Mouse (Mus musculus): ENCODE measurements at regions not wholly inside any gene's neighbourhood (a gene's known extent, or its start where the extent isn't known, plus 50 kb on each side); places are given as distances from the start of the nearest gene placed in this dataset.

DNA sequence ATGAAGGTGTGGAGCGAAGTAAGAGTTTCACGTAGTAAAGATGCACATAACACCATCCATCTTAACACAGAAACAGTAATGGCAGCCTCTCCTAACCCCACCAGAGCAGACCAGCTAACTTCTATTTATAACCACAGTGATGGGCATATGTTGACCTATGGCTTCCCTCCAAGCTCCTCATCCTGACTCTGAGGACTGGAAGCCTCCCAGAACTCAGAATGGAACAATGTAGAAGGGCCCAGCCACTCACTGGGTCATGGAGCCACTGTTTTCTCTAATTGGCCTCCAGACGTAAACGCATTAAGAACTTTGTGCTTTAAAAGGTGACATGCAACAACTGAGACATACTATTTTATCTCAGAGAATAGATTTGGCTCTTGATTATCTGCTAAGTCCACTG lies 77.0 kb downstream of the Irs2 start:
- no peak for DNase-seq (ENCODE audit: low read depth, low spot score)

DNA sequence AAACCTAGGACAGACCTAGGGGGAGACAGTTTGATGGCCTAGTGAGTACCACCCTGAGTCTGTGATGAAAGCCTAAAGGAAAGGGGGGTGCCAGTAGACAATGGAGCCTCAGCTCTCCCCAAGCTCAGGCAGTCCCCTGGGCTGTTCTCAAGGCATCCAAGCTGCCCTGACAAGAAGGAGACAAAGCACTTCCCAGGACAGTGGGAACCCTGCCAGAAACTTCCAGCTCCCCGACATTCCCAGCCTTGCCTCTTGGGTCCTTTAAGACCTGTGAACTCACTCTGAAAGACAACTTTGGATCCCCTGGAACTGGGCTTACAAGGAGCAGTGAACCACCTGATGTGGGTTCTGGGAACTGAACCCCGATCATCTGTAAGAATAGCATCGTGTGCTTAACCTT lies 79.4 kb downstream of the Irs2 start:
- DNase-seq (ENCODE audit: low read depth, low spot score): no peak

DNA sequence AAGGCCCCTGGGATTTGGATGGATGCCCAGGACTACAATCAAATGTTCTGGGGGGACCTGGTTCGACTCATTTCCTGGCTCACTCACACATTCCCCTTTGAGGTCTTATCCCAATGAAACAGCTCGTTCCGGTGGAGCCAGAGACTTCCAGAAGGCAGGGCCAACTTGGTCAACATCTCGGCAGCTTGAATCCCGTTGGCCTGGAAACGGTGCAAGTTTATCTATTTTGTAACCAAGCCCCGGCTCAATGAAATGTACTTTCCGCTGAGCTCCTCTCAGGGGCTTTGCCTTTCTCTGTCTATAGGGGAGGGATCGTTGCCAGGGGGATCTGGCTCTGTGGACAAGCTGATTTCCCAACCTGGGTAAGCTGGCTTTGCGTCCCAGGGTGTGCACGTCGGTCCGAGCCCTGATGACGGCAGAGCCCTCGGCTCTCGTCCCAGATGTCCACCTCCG lies 79.9 kb downstream of the Irs2 start:
- no peak for DNase-seq (ENCODE audit: low read depth, low spot score)

DNA sequence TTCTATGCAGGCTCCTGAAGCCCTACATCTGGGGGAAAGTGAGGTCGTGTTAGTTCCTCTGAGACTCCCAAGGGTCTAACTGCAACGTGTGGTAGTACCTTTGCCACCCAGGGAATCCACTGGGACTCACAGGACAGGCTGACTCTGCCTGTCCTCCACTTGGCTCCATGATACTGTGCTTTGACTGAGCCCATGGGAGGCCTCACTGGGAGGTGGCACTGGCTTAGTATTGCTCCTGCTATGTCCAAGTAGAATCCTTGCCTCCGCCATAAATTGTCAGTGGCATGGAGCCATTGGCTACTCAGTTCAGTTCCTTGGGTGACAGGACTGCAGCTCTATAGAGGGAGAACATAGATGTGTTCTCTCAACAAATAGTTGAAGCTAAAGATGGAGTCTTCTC lies 81.1 kb downstream of the Irs2 start:
- DNase-seq (ENCODE audit: low read depth, low spot score): no peak

DNA sequence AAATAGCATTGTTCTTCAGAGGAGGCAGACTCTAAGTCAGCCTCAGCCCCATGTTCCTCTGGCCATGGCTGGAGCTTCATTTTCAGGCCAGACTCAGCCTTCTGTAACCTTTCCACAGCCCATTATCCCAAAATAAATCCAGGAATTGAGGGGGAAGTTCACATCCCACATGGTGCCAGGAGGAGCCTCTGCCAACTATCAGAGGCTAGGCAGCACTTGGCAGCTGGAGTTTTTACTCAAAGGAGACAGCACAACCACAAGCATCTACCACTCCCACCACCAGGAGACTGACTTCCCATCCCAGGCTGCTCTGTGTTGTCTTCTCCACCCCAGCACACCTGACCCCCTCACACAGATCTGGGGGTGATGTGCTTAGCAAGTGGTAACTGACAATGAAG lies 81.7 kb downstream of the Irs2 start:
- DNase-seq (ENCODE audit: low read depth, low spot score): no peak

DNA sequence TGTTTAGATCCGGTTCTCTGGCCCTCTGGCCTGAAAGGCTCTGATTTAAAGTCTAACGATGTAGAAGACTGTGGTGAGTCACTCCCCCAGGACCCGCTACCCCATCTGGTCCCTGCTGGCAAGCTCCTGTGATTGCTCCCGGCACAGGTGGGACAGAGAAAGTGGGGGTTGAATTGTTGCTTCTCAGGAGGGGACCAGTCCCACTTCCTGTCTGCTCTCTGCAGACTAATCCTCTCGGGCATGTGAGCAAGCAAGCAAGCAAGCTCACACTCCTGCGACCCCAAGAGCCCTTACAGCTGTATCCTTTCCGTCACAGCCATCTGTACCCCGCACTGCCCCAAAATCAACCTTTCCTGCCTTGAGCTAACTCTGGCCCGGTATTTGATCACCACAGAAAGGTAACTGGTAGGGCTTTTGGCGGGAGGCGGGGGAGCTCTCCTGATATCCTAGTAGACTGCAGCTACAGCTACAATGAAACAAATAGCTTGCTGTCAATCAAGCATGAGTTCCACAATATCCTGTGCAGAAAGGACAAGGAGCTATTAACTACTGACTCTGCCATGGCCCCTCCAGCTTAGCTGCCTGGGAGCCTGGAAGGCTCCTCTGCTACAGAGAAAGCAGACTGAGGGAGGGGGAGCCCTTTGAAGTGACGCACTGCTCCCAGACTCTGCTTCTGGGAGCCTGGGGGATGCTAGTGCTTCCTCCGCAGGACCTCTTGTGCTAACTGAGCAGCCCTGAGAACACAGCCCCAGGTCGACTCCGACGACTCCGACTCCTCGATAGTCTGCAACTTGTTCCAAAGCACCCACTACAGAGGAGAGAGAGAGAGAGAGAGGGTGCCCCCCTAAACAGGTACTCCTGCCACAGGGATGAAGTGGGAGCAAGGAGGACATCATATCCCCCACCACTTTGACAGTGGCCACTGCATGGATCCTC lies 82.4 kb downstream of the Irs2 start:
- peak; percentile 62 for DNase-seq (ENCODE audit: low read depth, low spot score)

DNA sequence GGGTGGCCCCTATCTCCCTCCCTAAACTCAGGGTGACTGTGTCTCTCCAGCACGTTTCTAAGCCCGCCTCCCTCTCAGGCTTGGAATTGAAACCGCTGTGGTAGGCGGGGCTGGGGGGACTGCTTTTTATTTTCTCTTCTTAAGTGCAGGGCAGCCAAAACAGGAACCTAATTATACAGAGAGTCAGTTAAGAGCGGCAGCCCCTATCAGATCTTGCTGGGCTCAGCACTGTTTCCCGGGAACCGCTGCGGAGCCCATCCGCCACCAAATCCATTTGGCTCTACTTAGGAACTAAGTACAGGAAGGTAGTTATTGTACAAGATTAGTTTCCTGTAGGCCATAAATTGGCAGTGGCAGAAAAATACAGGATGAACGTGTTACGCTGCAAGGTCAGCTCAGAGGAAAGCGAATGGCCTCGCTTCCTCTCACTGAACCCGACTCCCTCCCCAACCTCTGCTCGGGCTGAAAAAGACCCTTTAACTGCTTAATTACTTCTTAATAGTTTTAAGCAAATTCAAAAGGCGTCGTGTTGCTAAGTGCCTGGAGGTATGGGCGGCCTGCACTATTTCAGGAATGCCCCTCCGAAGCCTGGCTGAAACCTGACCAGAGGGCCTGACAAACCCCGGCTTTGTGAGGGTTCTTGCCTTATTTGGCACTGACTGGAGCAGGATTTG lies 83.6 kb downstream of the Irs2 start:
- DNase-seq (ENCODE audit: low read depth, low spot score): peak; percentile 89

DNA sequence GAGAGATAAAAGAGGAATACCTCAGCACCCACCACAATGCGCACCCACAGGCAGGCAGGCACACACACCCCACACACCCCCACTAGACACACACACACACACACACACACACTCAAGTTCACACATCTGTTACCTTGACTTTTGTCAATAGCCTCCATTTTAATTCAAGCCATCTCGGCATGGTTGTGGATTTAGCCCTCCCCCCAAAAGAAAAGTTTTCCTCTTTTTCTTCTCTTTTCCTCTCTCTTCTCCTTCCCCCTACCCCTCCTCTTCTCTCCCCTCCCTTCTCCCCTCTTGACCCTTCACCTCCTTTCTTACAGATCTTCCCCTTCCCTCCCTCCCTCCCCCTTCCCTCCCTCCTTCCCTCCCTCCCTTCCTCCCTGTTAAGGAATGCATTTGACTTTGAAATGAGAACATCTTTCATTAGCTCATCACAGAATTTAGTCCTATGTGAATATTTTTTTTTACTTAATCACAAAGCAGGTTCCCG lies 84.2 kb downstream of the Irs2 start:
- no peak for DNase-seq (ENCODE audit: low read depth, low spot score)

DNA sequence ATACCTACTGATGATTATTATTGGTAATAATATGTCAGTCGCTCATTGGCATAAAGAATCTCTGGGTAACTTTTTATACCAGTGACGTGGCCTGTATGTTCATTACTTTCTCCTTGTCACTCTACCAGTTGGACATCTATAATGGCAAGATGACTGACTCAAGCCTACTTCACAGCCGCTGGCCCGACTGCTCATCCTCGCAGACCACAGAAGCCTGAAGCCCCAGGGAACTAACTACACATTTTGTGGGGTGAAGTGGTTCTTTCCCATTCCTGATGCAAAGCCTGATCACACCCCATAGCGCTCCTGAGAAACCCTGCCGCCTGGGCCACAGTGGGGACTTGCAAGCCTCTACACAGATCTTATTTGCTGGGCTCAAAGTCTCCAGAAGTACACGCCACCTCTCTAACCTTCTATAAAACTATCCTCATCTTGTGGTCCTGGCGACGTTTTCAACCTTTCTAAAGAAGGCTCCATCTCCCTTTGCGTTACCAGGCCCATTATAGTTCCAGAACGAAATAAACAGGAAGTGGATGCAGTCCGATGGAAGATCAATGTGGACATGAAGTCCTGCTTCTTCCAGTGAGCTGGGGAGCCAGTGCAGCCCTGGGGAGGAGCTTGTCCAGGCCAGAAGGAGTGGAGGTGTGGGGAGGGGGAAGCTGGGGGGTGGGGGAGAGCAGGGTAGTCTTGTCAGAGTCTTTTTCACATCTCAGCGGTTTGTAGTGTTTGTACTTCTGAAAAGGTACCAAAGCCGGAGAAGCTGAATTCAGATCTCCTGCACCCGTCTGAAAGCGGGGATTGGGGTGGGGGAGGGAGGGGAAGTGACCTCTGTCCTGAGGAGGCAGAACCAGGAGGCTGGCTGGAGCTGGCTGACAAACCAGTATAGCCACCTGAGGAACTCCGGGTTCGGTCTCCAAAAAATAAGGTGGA lies 84.9 kb downstream of the Irs2 start:
- no peak for DNase-seq (ENCODE audit: low read depth, low spot score)

DNA sequence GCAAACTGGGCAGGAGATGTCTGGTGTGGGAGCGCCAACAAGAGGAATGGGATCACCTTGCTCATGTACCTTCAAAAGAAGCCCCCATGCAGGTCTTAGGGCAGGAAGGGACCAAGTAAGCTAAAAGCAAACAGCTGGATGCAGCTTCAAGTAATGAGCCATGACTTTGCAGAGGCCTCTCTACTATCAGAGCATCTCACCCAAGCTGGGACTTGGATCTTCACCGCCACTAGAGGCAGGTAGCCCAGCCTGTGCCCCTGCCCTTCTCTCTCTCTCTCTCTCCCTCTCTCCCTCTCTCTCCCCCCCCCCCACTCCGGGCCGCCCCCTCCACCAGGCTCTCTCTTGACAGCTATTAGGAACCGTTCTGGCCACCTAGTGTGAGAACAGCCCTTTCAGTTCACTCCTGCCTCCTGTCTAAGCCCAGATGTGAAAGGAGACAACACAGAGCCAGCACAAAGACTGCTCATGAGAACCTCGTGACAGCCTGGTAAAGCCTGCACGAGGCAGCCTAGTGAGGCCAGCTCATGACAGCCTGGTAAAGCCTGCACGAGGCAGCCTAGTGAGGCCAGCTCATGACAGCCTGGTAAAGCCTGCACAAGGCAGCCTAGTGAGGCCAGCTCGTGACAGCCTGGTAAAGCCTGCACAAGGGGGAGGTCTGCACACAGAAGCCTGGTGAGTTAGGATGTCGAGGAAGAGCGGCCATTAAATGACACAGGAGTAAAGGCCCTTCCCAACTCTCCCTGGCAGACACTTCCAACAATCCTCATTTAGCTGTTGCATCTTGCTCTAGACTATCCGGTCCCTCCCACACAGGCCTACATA lies 85.8 kb downstream of the Irs2 start:
- no peak for DNase-seq (ENCODE audit: low read depth, low spot score)

DNA sequence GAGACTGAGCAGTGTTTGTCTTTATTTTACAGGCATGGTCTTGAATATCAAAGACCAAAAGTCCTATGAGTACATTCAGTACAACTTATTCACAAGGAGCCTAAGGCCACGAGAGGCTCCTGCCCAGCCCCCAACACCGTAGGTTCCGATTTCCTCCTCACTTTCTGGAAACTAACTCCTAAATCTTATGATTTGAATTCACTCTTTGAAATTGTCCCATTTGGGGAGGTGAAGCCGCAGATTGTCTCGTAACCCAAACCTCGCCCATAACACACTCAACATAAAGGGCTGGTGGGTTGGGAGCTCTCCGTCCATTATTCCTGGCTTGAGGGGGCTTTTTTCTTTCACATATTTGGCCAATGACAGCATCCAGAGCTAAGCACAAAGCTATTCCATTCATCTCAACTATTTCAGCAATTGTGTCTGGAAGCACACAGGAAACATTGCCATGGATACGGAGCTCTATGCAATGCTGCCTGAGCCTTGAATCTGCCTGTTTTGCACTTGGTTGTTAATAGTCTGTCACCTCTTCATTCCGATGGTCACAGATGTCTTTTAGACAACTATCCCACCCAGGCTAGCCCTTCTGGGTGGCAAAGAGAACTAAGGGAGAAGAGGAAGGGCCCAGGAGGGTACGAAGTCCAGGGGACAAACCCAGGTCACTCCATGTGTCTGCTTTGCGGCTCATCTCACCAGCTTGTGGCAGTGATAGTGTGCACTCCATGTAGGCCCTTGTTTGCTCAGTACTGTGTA lies 86.6 kb downstream of the Irs2 start:
- no peak for DNase-seq (ENCODE audit: low read depth, low spot score)

DNA sequence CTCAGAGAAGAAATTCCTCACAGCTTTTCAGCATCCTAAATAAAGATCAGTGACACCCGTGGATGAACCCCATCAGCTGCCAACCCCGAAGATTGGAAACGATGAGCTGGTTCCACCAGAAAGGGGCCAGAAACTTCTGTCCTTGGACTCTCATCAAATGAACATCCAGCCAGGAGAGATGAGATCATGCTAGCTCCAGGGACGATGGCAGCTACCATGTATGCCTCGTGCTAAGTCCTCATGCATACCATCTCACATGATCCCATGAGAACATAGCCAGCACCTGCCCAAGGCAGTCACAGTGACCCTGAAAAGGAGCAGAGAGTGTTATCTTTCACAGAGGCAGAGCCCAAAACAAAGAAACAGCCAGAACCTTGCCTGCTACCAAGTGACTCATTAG lies 88.6 kb downstream of the Irs2 start:
- DNase-seq (ENCODE audit: low read depth, low spot score): no peak

DNA sequence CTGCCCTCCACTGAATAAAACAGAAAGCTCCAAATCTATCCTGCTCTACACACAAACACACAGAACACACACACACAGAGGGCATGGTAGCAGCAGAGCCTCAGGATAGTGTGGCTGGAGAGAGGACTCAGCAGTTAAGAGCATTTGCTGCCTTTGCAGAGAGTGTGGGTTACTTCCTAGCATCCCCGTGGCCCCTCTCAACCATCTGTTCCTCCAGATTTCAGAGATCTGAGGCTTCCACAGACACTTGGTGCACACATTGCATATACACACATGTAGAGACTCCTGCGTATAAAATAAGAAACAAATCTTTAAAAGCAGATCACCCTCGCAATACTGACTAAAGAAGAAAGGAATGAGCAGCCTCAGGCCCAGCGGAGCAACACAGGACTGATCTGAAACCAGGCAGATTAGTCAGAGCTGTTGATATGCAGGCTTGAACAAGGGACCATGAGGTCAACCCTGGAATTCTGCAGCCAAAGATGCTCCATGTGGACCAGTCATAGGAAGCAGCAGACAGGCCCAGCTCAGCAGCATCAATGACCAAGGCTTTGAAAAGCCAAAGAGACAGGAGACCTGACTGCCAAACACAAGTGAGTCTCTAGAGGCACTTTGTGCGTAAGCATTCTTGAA lies 89.7 kb downstream of the Irs2 start:
- no peak for DNase-seq (ENCODE audit: low read depth, low spot score)

DNA sequence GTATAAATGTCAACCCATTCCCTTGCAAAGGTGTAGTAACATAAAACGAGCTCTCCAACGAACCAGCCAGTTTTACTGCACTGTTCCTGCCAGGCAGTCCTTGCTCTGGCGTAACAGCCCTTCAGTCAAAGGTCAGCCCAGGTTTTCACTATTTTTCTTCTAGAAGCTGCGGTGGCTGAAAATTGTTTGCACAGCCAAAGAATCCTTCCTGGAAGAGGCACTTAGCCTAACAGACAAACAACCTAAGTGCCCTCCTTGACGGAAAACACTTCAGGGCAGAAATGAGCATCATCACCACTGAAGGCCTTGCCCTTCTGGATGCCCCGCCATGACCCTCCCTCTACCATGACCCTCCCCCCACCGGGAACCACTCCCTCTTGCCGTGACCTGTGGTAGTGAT lies 93.6 kb downstream of the Irs2 start:
- no peak for DNase-seq (ENCODE audit: low read depth, low spot score)

DNA sequence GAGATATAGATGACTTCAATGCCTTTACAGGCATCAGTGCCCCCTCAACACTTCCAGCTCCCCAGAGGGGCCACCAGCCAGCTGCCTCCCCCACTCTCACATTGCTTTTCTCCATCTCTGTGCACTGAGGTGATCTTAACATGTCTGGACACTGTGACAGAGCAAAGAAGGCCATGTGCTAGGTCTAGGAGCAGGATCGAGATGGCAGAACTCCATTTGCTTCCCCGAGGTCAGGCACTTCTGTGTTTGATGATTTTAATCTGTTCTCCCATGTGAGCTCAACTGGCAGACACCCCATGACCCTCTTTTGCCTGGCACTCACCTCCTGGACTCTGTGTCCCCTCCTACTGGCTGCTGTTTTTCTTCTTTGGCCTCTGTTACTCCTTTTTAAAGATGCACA lies 95.8 kb downstream of the Irs2 start:
- DNase-seq (ENCODE audit: low read depth, low spot score): no peak

DNA sequence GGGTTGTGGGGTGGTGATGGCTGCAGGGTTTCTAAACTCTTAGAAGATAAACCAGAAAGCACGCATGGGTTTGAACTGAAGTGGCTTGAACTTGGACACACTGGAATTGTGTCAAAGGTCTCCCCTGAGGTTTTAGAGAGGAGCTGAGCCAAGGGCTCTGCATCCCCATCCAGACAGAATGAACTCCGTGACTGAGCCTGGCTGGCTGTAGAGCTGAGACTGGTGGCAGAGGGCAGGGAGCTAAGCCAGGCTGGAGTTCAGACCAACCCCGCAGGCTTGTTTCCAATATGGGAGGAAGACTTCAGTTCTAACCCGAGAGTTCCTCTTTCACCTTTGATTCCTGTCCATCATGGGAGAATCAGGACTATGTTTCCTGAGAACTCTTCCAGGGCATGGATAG lies 96.9 kb downstream of the Irs2 start:
- no peak for DNase-seq (ENCODE audit: low read depth, low spot score)

DNA sequence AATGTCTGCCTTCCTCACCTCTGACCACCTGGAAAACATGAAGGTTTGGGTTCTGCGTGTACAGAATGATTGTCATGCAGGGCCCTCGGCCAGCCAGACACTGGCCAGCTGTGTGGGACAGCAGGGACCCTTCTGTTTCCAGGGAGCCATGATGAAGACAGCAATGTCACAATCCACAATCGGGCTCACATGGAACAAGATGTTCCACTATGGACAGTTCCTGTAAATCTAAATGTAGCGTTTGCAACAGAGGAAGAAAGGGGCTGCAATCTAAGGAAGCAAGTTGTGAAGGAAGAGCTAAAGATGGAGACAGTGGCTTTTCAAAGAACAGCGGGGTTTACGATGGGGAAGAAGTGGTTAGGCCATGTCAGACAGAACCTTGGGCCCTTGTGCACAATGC lies 97.3 kb downstream of the Irs2 start:
- DNase-seq (ENCODE audit: low read depth, low spot score): no peak

DNA sequence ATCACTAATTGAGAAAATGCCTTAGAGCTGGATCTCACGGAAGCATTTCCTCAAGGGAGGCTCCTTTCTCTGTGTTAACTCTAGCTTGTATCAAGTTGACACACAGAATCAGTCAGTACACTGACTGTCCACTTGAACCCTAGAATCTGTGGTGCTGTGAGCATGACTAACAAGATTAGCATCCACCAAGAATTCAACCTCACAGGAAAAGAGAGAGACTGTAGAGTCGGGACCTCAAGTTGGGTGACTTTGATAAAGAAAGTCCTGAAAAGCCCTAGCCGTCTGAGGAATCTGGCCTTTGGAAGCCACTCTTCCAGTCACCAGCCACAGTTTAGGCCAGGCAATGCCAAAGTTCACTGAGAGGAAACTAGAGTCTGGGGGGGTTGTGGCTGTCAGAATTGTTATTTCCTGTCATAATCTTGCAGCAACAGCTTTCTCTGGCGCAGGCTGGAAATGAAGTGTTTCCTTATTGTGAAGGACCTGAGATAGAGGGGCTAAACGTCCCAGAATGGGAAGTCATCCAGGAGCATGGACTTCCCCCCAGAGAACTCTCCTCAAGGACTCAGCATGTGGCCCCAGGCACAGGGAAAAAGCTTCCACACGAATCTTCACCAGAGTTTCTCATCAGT lies 97.9 kb downstream of the Irs2 start:
- DNase-seq (ENCODE audit: low read depth, low spot score): no peak

DNA sequence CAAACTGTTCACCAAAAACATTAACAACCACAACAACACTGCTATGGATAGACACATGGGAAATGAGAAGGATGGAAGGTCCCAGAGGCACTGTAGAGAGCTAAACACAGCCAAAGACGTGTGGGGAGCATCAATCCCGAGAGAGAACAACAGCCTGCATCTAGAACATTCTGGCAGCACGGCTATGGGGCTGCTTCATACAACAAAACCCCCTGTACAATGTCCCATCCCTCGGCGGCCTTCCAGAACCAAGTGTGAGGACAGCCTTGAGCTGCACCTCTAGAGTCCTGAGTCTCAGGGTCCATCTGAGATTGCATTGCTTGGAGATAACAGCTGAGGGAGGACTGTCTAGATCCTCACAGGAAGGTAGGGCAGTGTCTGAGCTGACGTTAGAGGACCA lies 99.1 kb downstream of the Irs2 start:
- no peak for DNase-seq (ENCODE audit: low read depth, low spot score)
